Mouse (Mus musculus) thymus, adult 2 months (tissue): ENCODE measurements at regions not wholly inside any gene's neighbourhood (a gene's known extent, or its start where the extent isn't known, plus 50 kb on each side); places are given as distances from the start of the nearest gene placed in this dataset.

ENCODE experiments used
- CTCF ChIP-seq: fragments of 200-500 bp; IDR thresholded peaks from 2 replicates; pipeline ENCODE4 v1.5.1; 2012; ENCODE audit warnings: mild to moderate bottlenecking, control low read depth, low read length, moderate library complexity, borderline replicate concordance; ENCODE audit not compliant: control insufficient read depth, poor library complexity, insufficient read depth; ENCODE audit errors: extremely low read depth
- POLR2A ChIP-seq: fragments of 200-500 bp; IDR thresholded peaks from 2 replicates; pipeline ENCODE4 v1.6.1; 2012; ENCODE audit warnings: mild to moderate bottlenecking, low read length, control low read depth, moderate library complexity; ENCODE audit not compliant: control insufficient read depth, poor library complexity, insufficient read depth; ENCODE audit errors: extremely low read depth

DNA sequence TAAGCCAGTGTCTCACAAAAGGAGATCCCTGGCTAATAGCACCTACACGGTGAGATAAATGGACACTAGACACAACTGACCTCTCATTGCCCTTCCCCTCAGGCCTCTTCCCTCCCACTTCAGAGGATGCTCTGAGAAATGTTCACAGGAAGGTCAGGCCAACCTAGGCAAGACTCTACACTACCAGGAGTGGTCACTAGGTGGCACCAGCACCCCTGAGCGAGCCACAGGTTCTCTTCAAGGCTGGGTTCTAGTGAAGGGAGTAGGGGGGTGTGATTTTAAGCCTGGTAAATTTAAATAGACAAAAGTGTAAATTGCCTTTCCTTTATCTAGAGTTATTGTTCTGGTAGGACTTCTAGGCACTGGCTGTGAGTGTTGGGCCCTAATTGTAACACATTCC lies 76.0 kb upstream of the Insig1 start:
- TF ChIP-seq CTCF: peak; percentile 51; the same call in 1 of the 2 replicates
- TF ChIP-seq POLR2A: no peak
